Mouse (Mus musculus) MEL (cell line): Measurements from ENCODE around the gene Zfp367. TPM values are rescaled to one million over a fixed set of nuclear protein-coding genes. Genes with fewer than 3 reads are reported as not detected.
A peak's percentile ranks its signal among the peaks of the same experiment; 100 is the strongest.

Source experiments
- DNase-seq: peaks from one replicate; pipeline ENCODE4 v3.0.0; 2011; ENCODE audit warnings: low read depth, low spot score
- H3K27ac ChIP-seq: 2 replicates; pipeline ENCODE4 v1.5.1; 2012; ENCODE audit warnings: low read depth, mild to moderate bottlenecking, control low read depth, low read length, moderate library complexity; ENCODE audit not compliant: control insufficient read depth
- H3K27me3 ChIP-seq, 2 experiments: fragments of 150-350 bp in 1 of 2; sonication (generic) in 1 of 2; 2 replicates each; pipeline ENCODE4 v1.6.1; 2012; ENCODE audit warnings: low read length in 2 of 2, mild to moderate bottlenecking in 2 of 2, improper control_type of control experiment in 1 of 2, moderate library complexity in 1 of 2; ENCODE audit not compliant: insufficient read depth in 2 of 2, control insufficient read depth in 1 of 2
- H3K36me3 ChIP-seq, 2 experiments: 2 replicates each; pipeline ENCODE4 v1.6.1; 2012 to 2014; ENCODE audit warnings: low read length in 2 of 2, improper control_type of control experiment in 1 of 2, inconsistent platforms in 1 of 2, mild to moderate bottlenecking in 1 of 2; ENCODE audit not compliant: insufficient read depth in 2 of 2, control insufficient read depth in 1 of 2
- H3K4me1 ChIP-seq, 2 experiments: fragments of 150-350 bp in 1 of 2; sonication (generic) in 1 of 2; 2 replicates each; pipeline ENCODE4 v1.6.1; 2012; ENCODE audit warnings: low read length in 2 of 2, improper control_type of control experiment in 1 of 2, mild to moderate bottlenecking in 1 of 2; ENCODE audit not compliant: insufficient read depth in 2 of 2, control insufficient read depth in 1 of 2
- H3K4me3 ChIP-seq, 2 experiments: fragments of 150-350 bp in 1 of 2; sonication (generic) in 1 of 2; 2 replicates each; pipeline ENCODE4 v1.5.1; 2012; ENCODE audit warnings: low read depth in 2 of 2, low read length in 2 of 2, mild to moderate bottlenecking in 2 of 2, moderate library complexity in 2 of 2, control low read depth in 1 of 2, improper control_type of control experiment in 1 of 2; ENCODE audit not compliant: control insufficient read depth in 1 of 2, insufficient read depth in 1 of 2
- H3K79me2 ChIP-seq: 2 replicates; pipeline ENCODE4 v1.6.1; 2012; ENCODE audit warnings: mild to moderate bottlenecking, low read length, moderate library complexity; ENCODE audit not compliant: control insufficient read depth, poor library complexity, insufficient read depth
- H3K9ac ChIP-seq: 2 replicates; pipeline ENCODE4 v1.6.1; 2012; ENCODE audit warnings: low read depth, mild to moderate bottlenecking, control low read depth, low read length, moderate library complexity; ENCODE audit not compliant: control insufficient read depth, poor library complexity, severe bottlenecking
- H3K9me3 ChIP-seq: fragments of 150-350 bp; sonication (generic); replicated peaks from 2 replicates; pipeline ENCODE4 v1.6.1; 2012; ENCODE audit warnings: mild to moderate bottlenecking, low read length, improper control_type of control experiment, moderate library complexity; ENCODE audit not compliant: insufficient read depth
- CTCF ChIP-seq, 3 experiments: IDR thresholded peaks in 2 of 3; conservative IDR thresholded peaks in 1 of 3; 2 replicates each; pipeline ENCODE4 v1.5.1; 2011 to 2012; ENCODE audit warnings: low read length in 3 of 3, low read depth in 2 of 3, mild to moderate bottlenecking in 2 of 3, improper control_type of control experiment in 1 of 3, inconsistent platforms in 1 of 3, mixed read lengths in 1 of 3, moderate library complexity in 1 of 3; ENCODE audit not compliant: control insufficient read depth in 1 of 3, insufficient read depth in 1 of 3, poor library complexity in 1 of 3, severe bottlenecking in 1 of 3
- GATA1 ChIP-seq: IDR thresholded peaks from 2 replicates; pipeline ENCODE4 v1.6.1; 2011; ENCODE audit warnings: low read depth, low read length, improper control_type of control experiment
- KAT2A ChIP-seq: conservative IDR thresholded peaks from 2 replicates; pipeline ENCODE4 v1.6.1; 2012; ENCODE audit warnings: low read depth, low read length, improper control_type of control experiment, inconsistent platforms
- MXI1 ChIP-seq: IDR thresholded peaks from 2 replicates; pipeline ENCODE4 v1.6.1; 2011; ENCODE audit warnings: mild to moderate bottlenecking, low read depth, low read length, improper control_type of control experiment
- MYC ChIP-seq: IDR thresholded peaks from 2 replicates; pipeline ENCODE4 v1.6.1; 2011; ENCODE audit warnings: low read depth, mild to moderate bottlenecking, low read length, improper control_type of control experiment, moderate library complexity
- RAD21 ChIP-seq: IDR thresholded peaks from 2 replicates; pipeline ENCODE4 v1.6.1; 2011; ENCODE audit warnings: mild to moderate bottlenecking, low read depth, low read length, improper control_type of control experiment
- SMC3 ChIP-seq: IDR thresholded peaks from 2 replicates; pipeline ENCODE4 v1.6.1; 2011; ENCODE audit warnings: low read depth, low read length, improper control_type of control experiment
- TAL1 ChIP-seq: IDR thresholded peaks from 2 replicates; pipeline ENCODE4 v1.6.1; 2012; ENCODE audit warnings: mild to moderate bottlenecking, inconsistent platforms, low read length, moderate library complexity, mixed read lengths
- TBP ChIP-seq: IDR thresholded peaks from 2 replicates; pipeline ENCODE4 v1.8.0; 2011; ENCODE audit warnings: low read depth, low read length, improper control_type of control experiment
- USF1 ChIP-seq: IDR thresholded peaks from 2 replicates; pipeline ENCODE4 v1.6.1; 2014; ENCODE audit warnings: low read depth, mild to moderate bottlenecking, inconsistent platforms, low read length, improper control_type of control experiment, moderate library complexity
- ZC3H11A ChIP-seq: IDR thresholded peaks from 2 replicates; pipeline ENCODE4 v1.6.1; 2012; ENCODE audit warnings: low read depth, mild to moderate bottlenecking, inconsistent platforms, low read length, improper control_type of control experiment
- polyA plus RNA-seq, 2 experiments: library from polyadenylated mRNA; stranded (reverse) in 1 of 2; unstranded in 1 of 2; fragments of >175 nt in 1 of 2; fragments of >200 nt in 1 of 2; gene quantifications; 2 replicates each; pipeline versions ENCODE4 v1.2.1 to v1.2.4; 2012; ENCODE audit warnings: low replicate concordance in 2 of 2, low read depth in 1 of 2; ENCODE audit not compliant: insufficient read length in 2 of 2, insufficient read depth in 1 of 2, missing spikeins in 1 of 2
- total RNA-seq: library from RNA; depleted of rRNA; stranded (reverse); fragments of 300-350 nt; gene quantifications from 2 replicates; pipeline ENCODE4 v1.2.3, GENCODE M21; 2012

Zfp367 gene
- total and polyA plus RNA-seq, 3 experiments, result 23.4 to 28.4 TPM; not detected in 1

- peak; percentile 64 for TF ChIP-seq SMC3
- peak; percentile 62 for TF ChIP-seq RAD21
- peak; percentile 43 for TF ChIP-seq ZC3H11A
- TF ChIP-seq CTCF (IDR thresholded peaks at IDR 0.05 in 2 of 3, conservative IDR thresholded peaks at IDR 0.05 in 1 of 3; ENCODE audit: control insufficient read depth in 1 of 3, insufficient read depth in 1 of 3, low read depth in 2 of 3, low read length in 3 of 3, poor library complexity in 1 of 3, severe bottlenecking in 1 of 3), result peak; percentile 8 to 90 (median 77); a peak in 4 of 6 replicates
- TF ChIP-seq TAL1, result no peak
- TF ChIP-seq GATA1, result no peak
- TF ChIP-seq MYC, result peak; percentile 41; the same call in 1 of the 2 replicates
- TF ChIP-seq, all 39 proteins: peak for 5
Observed at GRCm38 (mm10) chr13:64100186-64100585, 52.8 kb downstream of the Zfp367 start.

GRCm38 (mm10) chr13:64098992-64099391 is 54.0 kb downstream of the Zfp367 start:
- Histone ChIP-seq H3K4me1 (no peaks in the 10 kb centered on the region), H3K27ac (no peak overlapping the region), H3K27me3 (no peaks in the 10 kb centered on the region), H3K36me3 (no peaks in the 10 kb centered on the region), H3K4me3 (no peak overlapping the region), H3K9ac (no peak overlapping the region), H3K79me2 (no peaks in the 10 kb centered on the region), H3K9me3 (no peaks in the 10 kb centered on the region)
- TF ChIP-seq MYC, result peak; percentile 75; the same call in 1 of the 2 replicates
- peak; percentile 71 to 79 (median 73); a peak in 5 of 6 replicates for TF ChIP-seq CTCF (IDR thresholded peaks at IDR 0.05 in 2 of 3, conservative IDR thresholded peaks at IDR 0.05 in 1 of 3; ENCODE audit: control insufficient read depth in 1 of 3, insufficient read depth in 1 of 3, low read depth in 2 of 3, low read length in 3 of 3, poor library complexity in 1 of 3, severe bottlenecking in 1 of 3)
- no peak for TF ChIP-seq GATA1
- TF ChIP-seq MXI1, result no peak
- DNase-seq, result peak; percentile 76

More at GRCm38 (mm10) chr13:64100186-64100585, 52.8 kb downstream of the Zfp367 start:
- H3K79me2 ChIP-seq, result no peaks in the 10 kb centered on the region
- no peaks in the 10 kb centered on the region for H3K36me3 ChIP-seq
- no peaks in the 10 kb centered on the region for H3K9me3 ChIP-seq
- H3K27me3 ChIP-seq, result no peaks in the 10 kb centered on the region
- H3K27ac ChIP-seq, result no peak overlapping the region
- no peak overlapping the region for H3K4me3 ChIP-seq
- H3K9ac ChIP-seq, result no peak overlapping the region
- H3K4me1 ChIP-seq, result no peaks in the 10 kb centered on the region
- DNase-seq, result peak; percentile 68

GRCm38 (mm10) chr13:64093341-64093740 is 59.7 kb downstream of the Zfp367 start:
- no peaks in the 10 kb centered on the region for H3K79me2 ChIP-seq
- H3K4me3 ChIP-seq, result no peak overlapping the region
- peaks cover 4 to 5% of the 10 kb centered on the region in 2 experiments; a peak in 1 of 4 replicates for H3K27me3 ChIP-seq
- H3K9me3 ChIP-seq, result no peaks in the 10 kb centered on the region
- no peak overlapping the region for H3K27ac ChIP-seq
- peak; percentile 73 for DNase-seq
- TF ChIP-seq SMC3 (peak; percentile 67), CTCF (IDR thresholded peaks at IDR 0.05 in 2 of 3, conservative IDR thresholded peaks at IDR 0.05 in 1 of 3; ENCODE audit: control insufficient read depth in 1 of 3, insufficient read depth in 1 of 3, low read depth in 2 of 3, low read length in 3 of 3, poor library complexity in 1 of 3, severe bottlenecking in 1 of 3) (peak; percentile 63 to 89 (median 78)), TBP (no peak), RAD21 (peak; percentile 86), GATA1 (0 out of 2 replicates have a peak, but pooled peaks have one; percentile 21), KAT2A (no peak), ZC3H11A (peak; percentile 52), USF1 (no peak)
- H3K9ac ChIP-seq, result no peak overlapping the region
- no peaks in the 10 kb centered on the region for H3K36me3 ChIP-seq
- no peaks in the 10 kb centered on the region for H3K4me1 ChIP-seq
